Mouse (Mus musculus) heart, postnatal 0 days (tissue): Measurements from ENCODE around the gene Lactbl1. TPM values are rescaled to one million over a fixed set of nuclear protein-coding genes. Genes with fewer than 3 reads are reported as not detected.

Experiments
- ATAC-seq: fragments of 200-750 bp; cut with Nextera tagmentation; 2 replicates; pipeline ENCODE4 v1.8.0; 2017; ENCODE audit warnings: low read depth, moderate number of reproducible peaks, moderate library complexity; ENCODE audit not compliant: insufficient read depth
- DNase-seq: peaks from one replicate; pipeline ENCODE4 v3.0.0-alpha.2; 2016; ENCODE audit warnings: low spot score
- H3K27ac ChIP-seq: fragments of 300-500 bp; sonication (generic); 2 replicates; pipeline ENCODE4 v1.5.1; 2014; ENCODE audit warnings: low read depth, mild to moderate bottlenecking
- H3K27me3 ChIP-seq: fragments of 300-500 bp; sonication (generic); 2 replicates; pipeline ENCODE4 v1.6.1; 2014; ENCODE audit warnings: low read length, mixed read lengths; ENCODE audit not compliant: control insufficient read depth, insufficient read depth
- H3K36me3 ChIP-seq: fragments of 300-500 bp; sonication (generic); replicated peaks from 2 replicates; pipeline ENCODE4 v1.6.1; 2014; ENCODE audit warnings: low read length, mixed read lengths; ENCODE audit not compliant: control insufficient read depth, insufficient read depth
- H3K4me1 ChIP-seq: fragments of 300-500 bp; sonication (generic); 2 replicates; pipeline ENCODE4 v1.6.1; 2014; ENCODE audit warnings: antibody characterized with exemption; ENCODE audit not compliant: control insufficient read depth, insufficient read depth
- H3K4me2 ChIP-seq: fragments of 300-500 bp; sonication (generic); 2 replicates; pipeline ENCODE4 v1.6.1; 2014; ENCODE audit warnings: low read depth, mild to moderate bottlenecking, low read length, moderate library complexity
- H3K4me3 ChIP-seq: fragments of 300-500 bp; sonication (generic); 2 replicates; pipeline ENCODE4 v1.5.1; 2014; ENCODE audit warnings: low read depth, low read length
- H3K9ac ChIP-seq: fragments of 300-500 bp; sonication (generic); replicated peaks from 2 replicates; pipeline ENCODE4 v1.6.1; 2014; ENCODE audit warnings: low read depth, low read length, mixed read lengths
- H3K9me3 ChIP-seq: fragments of 300-500 bp; sonication (generic); replicated peaks from 2 replicates; pipeline ENCODE4 v1.6.1; 2016; ENCODE audit warnings: low read length; ENCODE audit not compliant: control insufficient read depth
- CTCF ChIP-seq: IDR thresholded peaks from 2 replicates; pipeline ENCODE4 v1.5.1; 2016; ENCODE audit warnings: antibody characterized with exemption, control low read depth, low read depth
- EP300 ChIP-seq: IDR thresholded peaks from 2 replicates; pipeline ENCODE4 v1.6.1; 2016; ENCODE audit warnings: antibody characterized with exemption, low read depth
- WGBS: fragments of 180-500 bp; shearing (Covaris S2); extraction: QIAGEN DNeasy Blood & Tissue Kit; methylation state at CpG from one replicate; pipeline ENCODE4 v1.1.7; 2014; 5-methylcytosine and 5-hydroxymethylcytosine counted together
- polyA plus RNA-seq: library from polyadenylated mRNA; unstranded; fragments of >200 nt; fragmentation: Nextera tagmentation; extraction: Ambion mirVana; gene quantifications from 2 replicates; pipeline ENCODE4 v1.2.1, GENCODE M21; 2015
- total RNA-seq: library from RNA; depleted of rRNA; stranded (reverse); fragments of >200 nt; gene quantifications from 2 replicates; pipeline ENCODE4 v1.2.3, GENCODE M21; 2014; ENCODE audit warnings: low replicate concordance

Gene Lactbl1
- total and polyA plus RNA-seq, 2 experiments from 2014 or later, result not detected

DNA sequence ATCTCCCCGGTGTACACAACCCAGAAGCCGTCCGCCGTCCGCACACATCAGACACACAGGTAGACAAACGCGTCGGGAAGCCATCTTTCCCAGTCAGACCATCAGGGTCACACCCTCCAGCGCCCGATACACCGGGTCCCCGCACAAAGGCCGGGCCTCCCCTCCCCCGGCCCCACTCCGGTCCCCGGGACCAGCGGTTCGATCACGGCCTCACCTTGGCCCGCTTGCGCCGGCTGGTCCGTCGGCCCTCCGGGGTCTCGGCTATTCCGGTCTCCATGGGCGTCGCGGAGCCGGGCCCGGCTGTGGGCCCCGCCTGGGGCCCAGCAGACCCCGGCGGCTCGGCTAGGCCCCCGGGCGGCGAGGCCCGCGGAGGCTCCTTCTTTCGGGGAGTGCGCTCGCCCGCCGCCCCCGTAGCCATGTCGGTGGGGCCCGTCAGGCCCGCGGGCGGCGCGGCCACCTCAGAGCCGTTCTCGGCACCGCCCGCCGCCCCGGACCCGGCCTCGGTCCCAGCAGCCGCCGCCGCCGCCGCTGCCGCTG is 20.3 kb upstream of the Lactbl1 start:
- DNase-seq (peak; percentile 46), ATAC-seq (peak; percentile 62)

GRCm38 (mm10) chr4:136602568-136602967 is 19.9 kb upstream of the Lactbl1 start, which contains the start of gene Kdm1a:
Gene Kdm1a (minus strand): TSS chr4:136602723.
- ATAC-seq (peak; percentile 89), DNase-seq (peak; percentile 87)
- Histone ChIP-seq H3K27ac (peak within 1 kb of the TSS; percentile 85), H3K4me2 (peak within 1 kb of the TSS; percentile 69), H3K36me3 (no peaks in the 10 kb centered on the region), H3K9ac (peak within 1 kb of the TSS; percentile 97), H3K9me3 (no peaks in the 10 kb centered on the region), H3K4me1 (peaks cover 11% of the 10 kb centered on the region), H3K4me3 (peak within 1 kb of the TSS; percentile 80), H3K27me3 (no peaks in the 10 kb centered on the region)
- under 1% methylated on average over 36 of the region's 45 CpGs for WGBS
- TF ChIP-seq EP300 (no peak), CTCF (peak; percentile 91)

More for the DNA sequence above, 20.3 kb upstream of the Lactbl1 start:
- Histone ChIP-seq H3K36me3 (no peaks in the 10 kb centered on the region), H3K9ac (peak overlapping the region; percentile 97), H3K27ac (peak overlapping the region; percentile 85), H3K4me1 (peaks cover 11% of the 10 kb centered on the region), H3K4me2 (peak overlapping the region; percentile 69), H3K9me3 (no peaks in the 10 kb centered on the region), H3K4me3 (peak overlapping the region; percentile 80), H3K27me3 (no peaks in the 10 kb centered on the region)
- WGBS, result under 1% methylated on average over 58 of the region's 68 CpGs
- TF ChIP-seq CTCF, result no peak
- no peak for TF ChIP-seq EP300

DNA sequence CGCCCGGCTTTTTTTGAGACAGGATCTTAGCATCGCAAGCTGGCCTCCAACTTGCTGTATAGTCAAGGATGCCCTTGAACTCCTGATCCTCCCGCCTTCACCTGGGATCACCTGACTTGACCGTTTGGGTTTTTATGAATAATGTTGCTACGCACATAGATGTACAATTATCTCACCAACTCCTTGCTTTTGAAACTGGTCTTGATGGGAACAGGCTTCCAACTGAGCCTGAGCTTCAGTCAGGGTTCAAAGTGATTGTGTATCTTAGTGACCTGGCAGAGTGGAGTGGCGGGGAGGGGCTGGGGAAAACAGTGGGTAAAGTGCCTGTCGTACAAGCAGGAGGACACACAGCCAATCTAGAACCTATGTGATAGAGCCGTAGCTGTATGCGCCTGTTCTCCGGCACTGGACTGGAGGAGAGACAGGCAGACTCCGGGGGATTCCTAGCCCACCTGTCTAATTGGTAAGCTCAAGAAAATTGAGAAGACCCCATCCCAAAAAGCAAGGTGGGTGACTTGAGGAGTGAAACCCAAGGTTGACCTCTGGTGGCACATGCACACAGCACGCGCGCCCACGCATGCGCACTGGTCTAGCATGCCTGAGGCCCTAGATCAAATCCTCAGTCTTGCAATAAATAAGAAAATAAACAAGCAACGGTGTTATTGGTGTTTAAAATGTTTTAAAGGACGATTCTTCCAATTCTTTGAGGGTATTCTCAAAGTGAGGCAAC is 16.5 kb upstream of the Lactbl1 start:
- ATAC-seq, result no peak
- no peak for DNase-seq
- no peak overlapping the region for H3K9ac ChIP-seq
- H3K9me3 ChIP-seq, result no peaks in the 10 kb centered on the region
- H3K27ac ChIP-seq, result no peak overlapping the region
- H3K27me3 ChIP-seq, result no peaks in the 10 kb centered on the region
- H3K4me1 ChIP-seq, result peaks cover 4% of the 10 kb centered on the region
- TF ChIP-seq EP300 (no peak), CTCF (no peak)
- 85% methylated on average over 19 of the region's 19 CpGs for WGBS
- no peak overlapping the region for H3K4me3 ChIP-seq
- no peaks in the 10 kb centered on the region for H3K36me3 ChIP-seq
- no peak overlapping the region for H3K4me2 ChIP-seq

GRCm38 (mm10) chr4:136610387-136610856 is 12.0 kb upstream of the Lactbl1 start, which contains the start of gene Tex46:
Gene Tex46 (plus strand): TSS chr4:136610437.
- ATAC-seq, result no peak
- H3K4me3 ChIP-seq, result no peak within 1 kb of the TSS
- no peak within 1 kb of the TSS for H3K4me2 ChIP-seq
- H3K36me3 ChIP-seq, result no peaks in the 10 kb centered on the region
- TF ChIP-seq EP300, result no peak
- no peak for TF ChIP-seq CTCF
- H3K27me3 ChIP-seq, result no peaks in the 10 kb centered on the region
- no peak within 1 kb of the TSS for H3K27ac ChIP-seq
- H3K9me3 ChIP-seq, result no peaks in the 10 kb centered on the region
- WGBS, result 51% methylated on average over 4 of the region's 4 CpGs
- no peaks in the 10 kb centered on the region for H3K4me1 ChIP-seq
- DNase-seq, result no peak
- no peak within 1 kb of the TSS for H3K9ac ChIP-seq

DNA sequence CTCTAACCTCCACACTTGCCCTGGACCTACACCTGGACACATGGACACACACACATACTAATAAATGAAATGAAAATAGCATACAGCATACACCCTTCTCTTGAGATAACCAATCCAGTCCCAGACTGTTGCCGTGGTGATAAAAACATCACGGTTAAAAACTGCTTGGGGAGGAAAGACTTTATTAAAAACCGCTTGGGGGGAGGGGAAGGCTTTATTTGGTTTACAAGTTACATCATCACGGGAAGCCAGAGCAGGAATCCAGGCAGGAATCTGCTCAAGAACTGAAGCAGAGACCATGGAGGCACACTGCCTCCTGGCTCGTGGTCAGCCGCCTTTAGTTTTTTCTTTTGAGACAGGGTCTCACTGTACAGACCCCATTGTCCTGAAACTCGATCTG is 8.8 kb upstream of the Lactbl1 start:
- 56% methylated on average over 7 of the region's 7 CpGs for WGBS
- DNase-seq, result no peak
- H3K27ac ChIP-seq, result no peak overlapping the region

More for the DNA sequence above, 8.8 kb upstream of the Lactbl1 start:
- Histone ChIP-seq H3K27me3 (no peaks in the 10 kb centered on the region), H3K4me1 (no peaks in the 10 kb centered on the region), H3K9me3 (no peaks in the 10 kb centered on the region), H3K4me3 (no peak overlapping the region), H3K9ac (no peak overlapping the region), H3K4me2 (no peak overlapping the region), H3K36me3 (no peaks in the 10 kb centered on the region)
- no peak for ATAC-seq
- TF ChIP-seq EP300 (no peak), CTCF (no peak)
